Mouse (Mus musculus) liver, postnatal 0 days (tissue): Measurements from ENCODE around the gene Pcdh7. TPM values are rescaled to one million over a fixed set of nuclear protein-coding genes. Genes with fewer than 3 reads are reported as not detected.

Experiments
- ATAC-seq: fragments of 200-750 bp; cut with Nextera tagmentation; 2 replicates; pipeline ENCODE4 v1.8.0; 2017; ENCODE audit warnings: mild to moderate bottlenecking, moderate library complexity
- DNase-seq: peaks from one replicate; pipeline ENCODE4 v3.0.0-alpha.2; 2016
- H3K27ac ChIP-seq: fragments of 300-500 bp; sonication (generic); 2 replicates; pipeline ENCODE4 v1.5.1; 2014; ENCODE audit warnings: antibody characterized with exemption, moderate library complexity, mild to moderate bottlenecking, low read depth
- H3K27me3 ChIP-seq: fragments of 300-500 bp; sonication (generic); 2 replicates; pipeline ENCODE4 v1.6.1; 2014; ENCODE audit warnings: low read length, control low read depth, mixed read lengths; ENCODE audit not compliant: insufficient read depth
- H3K36me3 ChIP-seq: fragments of 300-500 bp; sonication (generic); replicated peaks from 2 replicates; pipeline ENCODE4 v1.6.1; 2014; ENCODE audit warnings: mild to moderate bottlenecking, control low read depth, low read length, moderate library complexity, mixed read lengths; ENCODE audit not compliant: insufficient read depth
- H3K4me1 ChIP-seq: fragments of 300-500 bp; sonication (generic); 2 replicates; pipeline ENCODE4 v1.6.1; 2014; ENCODE audit warnings: antibody characterized with exemption, mild to moderate bottlenecking, control low read depth; ENCODE audit not compliant: insufficient read depth
- H3K4me2 ChIP-seq: fragments of 300-500 bp; sonication (generic); 2 replicates; pipeline ENCODE4 v1.6.1; 2014; ENCODE audit warnings: low read depth, mild to moderate bottlenecking, low read length, moderate library complexity, mixed read lengths
- H3K4me3 ChIP-seq: fragments of 300-500 bp; sonication (generic); 2 replicates; pipeline ENCODE4 v1.5.1; 2014; ENCODE audit warnings: low read depth, low read length
- H3K9ac ChIP-seq: fragments of 300-500 bp; sonication (generic); replicated peaks from 2 replicates; pipeline ENCODE4 v1.6.1; 2014; ENCODE audit warnings: mild to moderate bottlenecking, moderate library complexity
- H3K9me3 ChIP-seq: fragments of 300-500 bp; sonication (generic); 2 replicates; pipeline ENCODE4 v1.6.1; 2016; ENCODE audit warnings: mild to moderate bottlenecking, control low read depth, low read length, mixed read lengths
- CTCF ChIP-seq: sonication (generic); IDR thresholded peaks from 2 replicates; pipeline ENCODE4 v1.5.1; 2016; ENCODE audit warnings: antibody characterized with exemption, low read depth
- EP300 ChIP-seq: IDR thresholded peaks from 2 replicates; pipeline ENCODE4 v1.6.1; 2016; ENCODE audit warnings: antibody characterized with exemption, low read depth, mild to moderate bottlenecking
- WGBS: fragments of 180-500 bp; shearing (Covaris S2); extraction: QIAGEN DNeasy Blood & Tissue Kit; methylation state at CpG from one replicate; pipeline ENCODE4 v1.1.7; 2014; ENCODE audit not compliant: insufficient replicate concordance; 5-methylcytosine and 5-hydroxymethylcytosine counted together
- polyA plus RNA-seq: library from polyadenylated mRNA; unstranded; fragments of >200 nt; fragmentation: Nextera tagmentation; extraction: Ambion mirVana; gene quantifications from 2 replicates; pipeline ENCODE4 v1.2.1, GENCODE M21; 2015

The Pcdh7 gene
- polyA plus RNA-seq, 1 experiment from 2014 or later: 0.38 TPM

DNA sequence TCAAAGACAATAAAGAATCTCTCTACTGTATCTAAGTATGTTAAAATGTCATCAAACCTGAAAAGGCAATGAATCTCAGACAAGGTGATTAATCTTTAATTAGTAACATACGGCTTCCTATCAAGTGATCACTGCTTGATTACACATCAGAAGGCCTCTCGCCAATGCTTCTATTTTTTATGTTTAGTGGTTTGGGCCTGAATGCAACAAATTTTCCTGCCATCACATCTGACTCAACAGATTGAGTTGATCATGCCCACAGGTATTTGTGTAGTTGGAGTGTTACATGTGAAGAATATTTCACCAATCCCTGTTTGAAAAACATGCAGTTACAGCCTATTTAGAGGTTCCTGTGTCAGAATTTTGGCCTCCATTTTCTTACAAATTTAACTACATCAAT lies 225.8 kb downstream of the Pcdh7 start:
- H3K9ac ChIP-seq: no peak overlapping the region
- WGBS: 77% methylated on average over 2 of the region's 2 CpGs

DNA sequence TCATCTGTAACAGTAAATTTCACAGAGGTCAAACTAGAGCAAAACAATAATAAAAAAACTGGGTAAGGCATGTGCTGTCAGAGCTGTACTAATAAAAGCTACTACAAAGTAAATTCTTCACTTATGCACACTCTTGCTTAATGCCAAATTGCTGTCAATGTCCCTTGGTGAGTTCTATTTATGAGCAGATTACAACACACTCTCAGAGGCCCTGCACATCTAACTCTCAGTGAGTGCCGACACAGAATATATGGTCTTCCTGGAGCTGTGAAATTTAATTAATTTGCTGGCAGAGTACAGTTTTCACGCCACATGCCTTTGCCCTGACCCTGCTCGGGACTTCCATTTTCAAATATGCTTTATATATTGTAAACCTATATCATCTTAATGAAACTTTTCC lies 227.7 kb downstream of the Pcdh7 start:
- DNase-seq (no peak), ATAC-seq (no peak)
- Histone ChIP-seq H3K36me3 (no peaks in the 10 kb centered on the region), H3K27ac (no peak overlapping the region), H3K9me3 (no peaks in the 10 kb centered on the region), H3K4me3 (no peak overlapping the region), H3K4me1 (no peaks in the 10 kb centered on the region), H3K27me3 (no peaks in the 10 kb centered on the region), H3K9ac (no peak overlapping the region), H3K4me2 (no peak overlapping the region)
- 61% methylated on average over 3 of the region's 3 CpGs for WGBS
- TF ChIP-seq CTCF: no peak
- no peak for TF ChIP-seq EP300

More for the DNA sequence above, 225.8 kb downstream of the Pcdh7 start:
- Histone ChIP-seq H3K4me2 (no peak overlapping the region), H3K36me3 (no peaks in the 10 kb centered on the region), H3K9me3 (no peaks in the 10 kb centered on the region), H3K4me1 (no peaks in the 10 kb centered on the region), H3K27me3 (no peaks in the 10 kb centered on the region), H3K27ac (no peak overlapping the region), H3K4me3 (no peak overlapping the region)
- no peak for DNase-seq
- ATAC-seq: no peak
- TF ChIP-seq CTCF: no peak
- TF ChIP-seq EP300: no peak

DNA sequence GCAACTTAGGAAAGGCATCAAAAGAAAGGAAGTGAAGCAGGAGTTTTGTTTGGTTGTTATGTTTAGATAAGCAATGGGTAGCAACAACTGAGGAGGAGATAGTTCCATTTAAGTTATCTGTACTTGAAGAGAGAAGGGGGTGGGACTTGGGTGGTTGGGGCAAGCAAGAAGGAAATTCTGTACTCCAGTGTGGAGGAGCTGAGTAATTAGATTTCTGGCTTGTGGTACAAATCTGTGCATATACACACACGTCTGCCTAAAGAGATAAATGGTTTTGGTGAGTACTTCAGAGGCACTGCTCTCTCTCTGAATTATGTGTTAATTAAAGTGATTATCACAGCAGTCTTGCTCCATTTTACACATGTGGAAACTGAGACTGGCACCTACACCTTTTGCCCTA lies 241.6 kb downstream of the Pcdh7 start:
- ATAC-seq: no peak

DNA sequence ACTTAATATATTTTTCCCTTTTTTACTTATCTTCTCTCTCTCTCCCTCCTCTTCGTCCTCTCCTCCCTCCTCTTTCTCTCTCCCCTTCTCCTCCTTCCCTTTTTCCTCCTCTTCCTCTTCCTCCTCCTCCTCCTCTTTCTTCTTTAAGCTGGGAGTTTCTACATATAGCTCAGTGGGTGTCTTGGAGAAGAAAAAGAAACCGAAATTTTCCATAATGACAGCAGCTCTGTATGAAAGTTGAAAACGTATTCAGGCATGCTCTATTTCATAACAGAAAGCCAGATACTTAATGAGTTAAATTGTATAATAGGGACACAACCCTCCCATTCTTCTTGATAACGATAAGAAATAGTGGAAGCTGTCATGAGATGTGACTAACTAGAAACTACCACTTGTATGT lies 246.0 kb downstream of the Pcdh7 start:
- no peak overlapping the region for H3K4me2 ChIP-seq
- 55% methylated on average over 4 of the region's 4 CpGs for WGBS
- H3K27ac ChIP-seq: no peak overlapping the region
- H3K4me1 ChIP-seq: no peaks in the 10 kb centered on the region
- no peaks in the 10 kb centered on the region for H3K36me3 ChIP-seq
- TF ChIP-seq EP300 (no peak), CTCF (no peak)
- DNase-seq (no peak), ATAC-seq (no peak)
- no peaks in the 10 kb centered on the region for H3K27me3 ChIP-seq
- H3K9me3 ChIP-seq: no peaks in the 10 kb centered on the region
- no peak overlapping the region for H3K9ac ChIP-seq
- no peak overlapping the region for H3K4me3 ChIP-seq

More for the DNA sequence above, 241.6 kb downstream of the Pcdh7 start:
- no peak for DNase-seq
- Histone ChIP-seq H3K4me2 (no peak overlapping the region), H3K36me3 (no peaks in the 10 kb centered on the region), H3K27me3 (no peaks in the 10 kb centered on the region), H3K4me3 (no peak overlapping the region), H3K9ac (no peak overlapping the region), H3K4me1 (no peaks in the 10 kb centered on the region), H3K27ac (no peak overlapping the region), H3K9me3 (no peaks in the 10 kb centered on the region)
- TF ChIP-seq CTCF: no peak
- 41% methylated on average over 1 of the region's 1 CpGs for WGBS

DNA sequence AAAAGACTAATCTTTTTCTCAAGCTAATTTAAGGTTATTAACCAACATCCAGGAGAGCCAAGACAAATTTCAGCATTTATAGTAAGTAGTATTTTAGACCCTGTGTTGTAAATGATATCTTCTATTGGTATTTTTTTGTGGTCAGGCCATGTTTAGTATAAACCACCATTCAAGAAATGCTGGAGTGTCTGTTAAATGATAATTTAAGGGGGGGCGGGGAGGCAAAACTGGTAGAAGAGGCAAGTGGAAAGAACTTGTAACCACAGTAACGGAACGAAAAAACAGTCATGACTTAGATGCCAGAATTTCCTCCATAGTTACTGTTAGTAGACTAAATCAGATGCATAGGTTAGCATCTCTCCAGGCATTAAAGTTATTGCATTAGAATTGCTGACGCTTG lies 246.4 kb downstream of the Pcdh7 start:
- Histone ChIP-seq H3K27ac (no peak overlapping the region), H3K36me3 (no peaks in the 10 kb centered on the region), H3K4me2 (no peak overlapping the region), H3K9ac (no peak overlapping the region), H3K9me3 (no peaks in the 10 kb centered on the region), H3K4me3 (no peak overlapping the region), H3K4me1 (no peaks in the 10 kb centered on the region), H3K27me3 (no peaks in the 10 kb centered on the region)
- 67% methylated on average over 4 of the region's 4 CpGs for WGBS
- DNase-seq: no peak
- no peak for TF ChIP-seq EP300
- no peak for TF ChIP-seq CTCF
- ATAC-seq: no peak

DNA sequence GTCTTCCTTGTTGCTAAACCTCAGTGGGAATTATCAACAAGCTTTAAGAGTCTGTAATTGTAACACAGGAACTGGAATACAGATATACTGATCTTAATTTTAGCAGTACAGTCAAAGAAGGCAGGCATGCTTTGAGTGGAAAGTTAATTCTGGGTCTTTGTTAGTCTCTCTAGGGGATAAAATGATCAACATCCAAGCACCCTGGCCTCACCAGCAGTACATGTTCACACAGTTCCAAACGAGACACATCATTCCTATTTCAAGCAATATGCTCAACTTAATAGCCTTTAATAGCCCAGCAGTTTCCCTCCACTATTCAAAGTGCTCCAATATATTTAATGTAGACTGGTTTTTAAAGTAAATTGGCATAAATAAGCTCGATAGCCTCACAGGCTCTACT lies 275.8 kb downstream of the Pcdh7 start:
- no peaks in the 10 kb centered on the region for H3K27me3 ChIP-seq
- DNase-seq: no peak
- H3K4me1 ChIP-seq: no peaks in the 10 kb centered on the region
- H3K36me3 ChIP-seq: no peaks in the 10 kb centered on the region
- no peak overlapping the region for H3K4me2 ChIP-seq
- H3K4me3 ChIP-seq: no peak overlapping the region
- 81% methylated on average over 2 of the region's 2 CpGs for WGBS
- H3K27ac ChIP-seq: no peak overlapping the region
- no peak for ATAC-seq
- TF ChIP-seq EP300 (no peak), CTCF (no peak)
- no peak overlapping the region for H3K9ac ChIP-seq
- no peaks in the 10 kb centered on the region for H3K9me3 ChIP-seq

DNA sequence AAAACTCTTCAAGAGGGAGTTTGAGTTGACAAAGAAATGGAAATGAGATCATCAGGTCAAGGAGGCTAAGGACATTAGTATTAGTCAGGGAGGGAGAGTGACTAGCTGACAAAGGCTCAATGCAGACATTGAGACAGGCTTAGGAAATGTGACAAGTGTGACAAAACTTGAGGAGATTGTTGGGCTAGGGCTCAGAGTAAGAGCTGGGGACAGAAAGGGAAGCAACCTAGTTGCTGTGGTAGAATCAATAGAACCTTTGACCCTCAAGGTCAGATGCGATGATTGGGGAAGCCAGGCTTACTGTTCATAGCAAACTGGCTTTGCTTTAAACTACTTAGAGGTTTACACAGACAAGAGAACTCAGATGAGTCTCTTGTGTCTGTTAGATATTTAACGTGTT lies 303.6 kb downstream of the Pcdh7 start:
- no peaks in the 10 kb centered on the region for H3K27me3 ChIP-seq
- TF ChIP-seq EP300 (no peak), CTCF (no peak)
- H3K27ac ChIP-seq: no peak overlapping the region
- DNase-seq (no peak), ATAC-seq (no peak)
- no peak overlapping the region for H3K4me2 ChIP-seq
- WGBS: 64% methylated on average over 2 of the region's 2 CpGs
- no peak overlapping the region for H3K9ac ChIP-seq
- H3K36me3 ChIP-seq: no peaks in the 10 kb centered on the region
- H3K4me1 ChIP-seq: no peaks in the 10 kb centered on the region
- H3K9me3 ChIP-seq: no peaks in the 10 kb centered on the region
- no peak overlapping the region for H3K4me3 ChIP-seq
